Mouse (Mus musculus) cortical plate, adult 2 months (tissue): ENCODE measurements around the gene Uhrf1bp1l. TPM values are rescaled to one million over a fixed set of nuclear protein-coding genes. Genes with fewer than 3 reads are reported as not detected.
A peak's percentile ranks its signal among the peaks of the same experiment; 100 is the strongest.

Experiments
- H3K27ac ChIP-seq: fragments of 200-500 bp; 2 replicates; pipeline ENCODE4 v1.5.1; 2012; ENCODE audit warnings: low read length, control low read depth, inconsistent platforms; ENCODE audit not compliant: insufficient read depth
- H3K4me1 ChIP-seq: fragments of 200-500 bp; 2 replicates; pipeline ENCODE4 v1.6.1; 2011; ENCODE audit warnings: low read length; ENCODE audit not compliant: control insufficient read depth, insufficient read depth
- H3K4me3 ChIP-seq: fragments of 200-500 bp; 2 replicates; pipeline ENCODE4 v1.5.1; 2011; ENCODE audit warnings: mild to moderate bottlenecking, low read length, control low read depth; ENCODE audit not compliant: insufficient read depth
- CTCF ChIP-seq: fragments of 200-500 bp; IDR thresholded peaks from 2 replicates; pipeline ENCODE4 v1.5.1; 2011; ENCODE audit warnings: mild to moderate bottlenecking, control low read depth, low read length; ENCODE audit not compliant: insufficient read depth; ENCODE audit errors: extremely low read depth
- POLR2A ChIP-seq: fragments of 200-500 bp; IDR thresholded peaks from 2 replicates; pipeline ENCODE4 v1.6.1; 2011; ENCODE audit warnings: mild to moderate bottlenecking, low read length, control low read depth; ENCODE audit not compliant: insufficient read depth; ENCODE audit errors: extremely low read depth
- polyA plus RNA-seq: library from polyadenylated mRNA; depleted of rRNA; stranded (reverse); fragments of >200 nt; gene quantifications from 2 replicates; pipeline ENCODE4 v1.2.3, GENCODE M21; 2012

Gene Uhrf1bp1l
- polyA plus RNA-seq, 1 experiment: 46.6 TPM

- Histone ChIP-seq H3K4me3 (no peak overlapping the region), H3K27ac (no peak overlapping the region), H3K4me1 (peaks cover 1% of the 10 kb centered on the region; the same call in 1 of the 2 replicates)
- TF ChIP-seq CTCF (no peak), POLR2A (no peak)
Observed at GRCm38 (mm10) chr10:89765790-89766714, 21.3 kb downstream of the Uhrf1bp1l start.

GRCm38 (mm10) chr10:89768352-89769020, 23.7 kb downstream of the Uhrf1bp1l start:
- Histone ChIP-seq H3K4me3 (no peak overlapping the region), H3K27ac (no peak overlapping the region), H3K4me1 (peaks cover 1% of the 10 kb centered on the region; the same call in 1 of the 2 replicates)
- TF ChIP-seq CTCF (no peak), POLR2A (no peak)

- Histone ChIP-seq H3K27ac (no peak overlapping the region), H3K4me1 (peaks cover 1% of the 10 kb centered on the region; the same call in 1 of the 2 replicates), H3K4me3 (no peak overlapping the region)
- TF ChIP-seq CTCF (no peak), POLR2A (no peak)
Observed at GRCm38 (mm10) chr10:89769096-89769495, 24.3 kb downstream of the Uhrf1bp1l start.

- Histone ChIP-seq H3K4me3 (no peak overlapping the region), H3K4me1 (no peaks in the 10 kb centered on the region; the same call in 1 of the 2 replicates), H3K27ac (no peak overlapping the region)
- TF ChIP-seq POLR2A (no peak), CTCF (no peak)
Observed at GRCm38 (mm10) chr10:89771894-89772293, 27.1 kb downstream of the Uhrf1bp1l start.

DNA sequence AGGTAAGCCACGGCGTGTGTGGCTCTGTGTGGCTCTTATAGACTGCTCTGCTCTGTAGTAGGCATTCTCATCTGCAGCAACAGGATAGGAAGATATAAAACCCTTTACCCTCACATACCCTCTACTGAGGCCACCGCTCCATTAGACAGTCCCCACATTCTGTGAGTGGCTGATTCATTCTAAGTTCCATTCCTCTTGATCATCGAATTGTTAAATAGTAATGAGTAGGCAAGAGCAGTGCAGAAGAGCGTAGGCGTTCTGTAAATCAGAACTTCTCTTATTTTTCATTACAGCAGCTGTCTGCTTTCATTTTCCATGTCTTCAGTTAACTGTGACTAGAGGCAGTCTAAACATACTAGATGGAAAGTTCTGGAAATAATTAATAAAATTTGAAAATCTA, 31.2 kb downstream of the Uhrf1bp1l start:
- H3K4me1 ChIP-seq: no peaks in the 10 kb centered on the region; the same call in 1 of the 2 replicates
- H3K4me3 ChIP-seq: no peak overlapping the region
- TF ChIP-seq CTCF (no peak), POLR2A (no peak)
- no peak overlapping the region for H3K27ac ChIP-seq

DNA sequence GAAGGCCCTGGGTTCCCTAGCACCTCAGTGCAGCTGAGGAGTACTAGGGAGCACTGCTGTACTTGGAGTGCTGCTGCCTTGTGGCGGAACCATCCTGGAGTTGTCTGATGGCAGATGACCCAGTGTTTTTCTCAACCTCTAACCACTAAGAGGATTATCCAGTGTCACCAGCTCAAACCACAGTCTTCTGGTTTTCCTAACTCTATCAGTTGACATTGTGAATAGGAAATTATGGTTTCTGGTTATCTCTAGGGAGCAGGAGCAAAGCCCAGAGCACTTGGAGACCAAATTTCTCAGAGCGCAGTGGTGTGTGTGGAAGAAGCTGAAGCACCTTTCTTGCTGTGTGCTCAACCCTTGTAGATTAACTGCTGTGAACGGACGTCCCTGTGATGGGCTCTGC, 47.1 kb downstream of the Uhrf1bp1l start:
- no peak overlapping the region for H3K27ac ChIP-seq
- TF ChIP-seq CTCF (no peak), POLR2A (no peak)
- H3K4me1 ChIP-seq: no peaks in the 10 kb centered on the region; the same call in 1 of the 2 replicates
- no peak overlapping the region for H3K4me3 ChIP-seq

DNA sequence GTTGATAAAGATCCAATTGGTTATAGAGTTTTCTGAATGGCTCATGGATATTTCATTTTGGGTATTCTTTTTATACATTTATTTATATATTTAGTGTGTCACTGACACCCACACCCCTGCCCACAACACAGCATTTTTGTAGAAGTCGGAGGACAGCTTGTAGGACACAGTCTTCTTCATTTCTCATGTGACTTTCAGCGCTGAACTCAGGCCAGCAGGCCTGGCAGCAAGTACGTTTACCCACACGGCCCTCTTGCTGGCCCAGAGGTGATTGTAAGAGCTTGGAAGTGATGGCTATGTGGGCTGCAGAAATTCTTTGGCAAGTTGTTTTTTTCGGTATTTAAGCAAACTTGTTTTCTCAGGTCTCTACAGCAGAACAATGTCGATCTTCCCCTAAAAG, 49.3 kb downstream of the Uhrf1bp1l start:
- no peak for TF ChIP-seq CTCF
- no peak for TF ChIP-seq POLR2A
- no peak overlapping the region for H3K4me3 ChIP-seq

DNA sequence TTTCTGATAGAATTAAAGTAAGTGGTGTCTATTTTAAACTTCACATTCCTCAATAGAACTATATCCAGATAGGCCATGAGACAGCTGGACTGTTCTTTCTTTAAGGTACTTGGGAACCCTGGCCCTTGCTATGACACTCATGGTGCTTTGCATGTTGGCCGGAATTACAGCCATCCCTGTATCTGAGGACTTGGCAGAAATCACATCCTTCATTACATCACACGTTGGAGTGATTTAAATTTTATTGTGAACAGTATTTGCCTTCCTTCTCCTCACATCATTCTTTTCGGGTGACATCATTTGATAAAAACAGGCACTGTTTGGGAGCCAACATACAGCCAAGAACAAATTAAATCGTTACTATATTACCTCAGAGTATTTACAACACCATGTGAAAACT, 74.4 kb downstream of the Uhrf1bp1l start:
- Histone ChIP-seq H3K4me3 (no peak overlapping the region), H3K27ac (no peak overlapping the region), H3K4me1 (no peaks in the 10 kb centered on the region; the same call in 1 of the 2 replicates)
- TF ChIP-seq POLR2A (no peak), CTCF (no peak)

More for the DNA sequence above, 49.3 kb downstream of the Uhrf1bp1l start:
- H3K27ac ChIP-seq: no peak overlapping the region
- H3K4me1 ChIP-seq: no peaks in the 10 kb centered on the region; the same call in 1 of the 2 replicates

GRCm38 (mm10) chr10:89823906-89824305, 79.1 kb downstream of the Uhrf1bp1l start:
- H3K27ac ChIP-seq: no peak overlapping the region

GRCm38 (mm10) chr10:89826896-89827295, 82.1 kb downstream of the Uhrf1bp1l start:
- Histone ChIP-seq H3K27ac (no peak overlapping the region), H3K4me3 (no peak overlapping the region), H3K4me1 (no peaks in the 10 kb centered on the region; the same call in 1 of the 2 replicates)
- no peak for TF ChIP-seq CTCF
- no peak for TF ChIP-seq POLR2A

More at GRCm38 (mm10) chr10:89823906-89824305, 79.1 kb downstream of the Uhrf1bp1l start:
- H3K4me3 ChIP-seq: no peak overlapping the region
- TF ChIP-seq CTCF (peak; percentile 52; the same call in 1 of the 2 replicates), POLR2A (no peak)
- H3K4me1 ChIP-seq: no peaks in the 10 kb centered on the region; the same call in 1 of the 2 replicates
